Mouse (Mus musculus) testis, adult 2 months (tissue): ENCODE data around the gene Ndst2.

Source experiments
- CTCF ChIP-seq: fragments of 200-500 bp; IDR thresholded peaks from 2 replicates; pipeline ENCODE4 v1.5.1; 2012; ENCODE audit warnings: low read depth, mild to moderate bottlenecking, inconsistent platforms, low read length, moderate library complexity; ENCODE audit not compliant: control insufficient read depth, insufficient read depth, insufficient replicate concordance
- POLR2A ChIP-seq: fragments of 200-500 bp; IDR thresholded peaks from 2 replicates; pipeline ENCODE4 v1.6.1; 2012; ENCODE audit warnings: low read depth, mild to moderate bottlenecking, inconsistent platforms, low read length, moderate library complexity; ENCODE audit not compliant: control insufficient read depth

DNA sequence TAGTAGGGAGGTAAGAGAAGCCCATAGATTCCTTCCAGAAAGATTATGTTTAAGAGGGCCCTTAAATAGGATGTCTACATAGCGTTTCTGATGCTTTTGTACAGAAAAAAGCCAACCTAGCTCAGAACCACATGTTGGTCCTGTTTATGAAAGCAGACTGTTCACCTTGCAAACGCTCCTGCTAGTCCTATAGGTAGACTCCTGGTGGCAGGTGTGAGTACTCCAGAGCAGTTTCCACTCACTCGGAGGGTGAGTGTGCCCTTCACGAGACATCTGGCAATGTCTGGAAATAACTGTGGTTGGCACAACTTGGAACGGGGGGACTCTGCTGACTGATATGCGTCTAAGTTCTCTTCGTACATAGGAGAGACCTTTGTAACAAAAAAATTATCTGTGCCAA is 33.6 kb upstream of the Ndst2 start:
- TF ChIP-seq CTCF (no peak), POLR2A (no peak)
